Mouse (Mus musculus) MEL-GATA-1-ER (cell line): ENCODE results near the gene Olfr1310.
"Not testable (repeated sequence)": the region's sequence is repeated elsewhere in the genome, so short reads cannot be mapped to it uniquely, and the experiment has no call there.

ENCODE experiments used
- DNase-seq: peaks from one replicate; pipeline ENCODE4 v3.0.0-alpha.2; 2012; ENCODE audit warnings: low read depth; ENCODE audit errors: extremely low read depth

Olfr1310 gene

GRCm38 (mm10) chr2:112012608-112013007 is at the start of gene Olfr1310:
Gene Olfr1310, minus strand, starts transcription at chr2:112012708.
- DNase-seq, result no peak

- no peak for DNase-seq
Observed at GRCm38 (mm10) chr2:112050138-112050537, 37.6 kb upstream of the Olfr1310 start, which contains the start of gene Olfr1312. Gene Olfr1312, minus strand, starts transcription at chr2:112050238.

GRCm38 (mm10) chr2:112026971-112027370 is 14.5 kb upstream of the Olfr1310 start:
- DNase-seq, result not testable (repeated sequence)

- DNase-seq, result no peak
Observed at GRCm38 (mm10) chr2:112024312-112024711, 11.8 kb upstream of the Olfr1310 start, which contains the start of gene Olfr1311. Gene Olfr1311, minus strand, starts transcription at chr2:112024412.

GRCm38 (mm10) chr2:112014900-112015299 is 2.4 kb upstream of the Olfr1310 start:
- DNase-seq, result no peak

- no peak for DNase-seq
Observed at GRCm38 (mm10) chr2:111990181-111990580, 22.3 kb downstream of the Olfr1310 start, which contains the start of gene Olfr1309. Gene Olfr1309, minus strand, starts transcription at chr2:111990281.

GRCm38 (mm10) chr2:111964844-111965243 is 47.7 kb downstream of the Olfr1310 start, which contains the start of gene Olfr1308:
Gene Olfr1308, minus strand, starts transcription at chr2:111964944.
- DNase-seq, result no peak
